Mouse (Mus musculus): Measurements from ENCODE around the gene C1qtnf9. TPM values are rescaled to one million over a fixed set of nuclear protein-coding genes. Genes with fewer than 3 reads are reported as not detected.

Gene C1qtnf9
- polyA plus RNA-seq, 1 experiment from 2014 or later = not detected

GRCm38 (mm10) chr14:60756271-60756670, 11.7 kb upstream of the C1qtnf9 start:
- H3K9ac ChIP-seq (replicated peaks; ENCODE audit: low read depth, low read length) = no peak overlapping the region
- no peaks in the 10 kb centered on the region for H3K27me3 ChIP-seq (ENCODE audit: control insufficient read depth, insufficient read depth, low read length)
- no peaks in the 10 kb centered on the region for H3K36me3 ChIP-seq (ENCODE audit: control insufficient read depth, insufficient read depth, low read length)
- no peaks in the 10 kb centered on the region for H3K9me3 ChIP-seq (ENCODE audit: control insufficient read depth, low read length)
- no peak for ATAC-seq (ENCODE audit: low read depth)
- H3K4me2 ChIP-seq (ENCODE audit: low read depth, low read length) = no peak overlapping the region
- no peak overlapping the region for H3K27ac ChIP-seq (ENCODE audit: low read depth, low read length)
- WGBS = 91% methylated on average over 15 of the region's 15 CpGs
- H3K4me3 ChIP-seq (ENCODE audit: low read depth, low read length) = no peak overlapping the region
- H3K4me1 ChIP-seq (ENCODE audit: control insufficient read depth, insufficient read depth, low read length) = no peaks in the 10 kb centered on the region

DNA sequence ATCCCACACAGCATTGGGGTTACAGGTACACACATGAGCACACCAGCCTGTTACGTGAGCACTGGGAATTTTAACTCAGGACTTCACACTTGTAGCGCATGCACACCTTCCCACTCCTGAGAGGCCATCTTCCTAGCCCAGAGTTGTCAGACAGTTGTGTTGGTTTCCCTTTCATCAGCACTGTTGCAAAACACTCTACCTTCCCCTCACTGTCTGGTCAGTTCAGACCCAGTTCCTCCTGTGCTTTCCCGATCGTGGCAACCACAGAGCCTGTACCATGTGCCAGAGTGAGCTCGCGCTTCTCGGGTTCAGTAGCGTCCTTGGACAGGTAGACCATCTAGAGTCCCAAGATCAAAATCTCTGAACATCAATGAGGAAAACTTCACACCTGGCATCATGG, 10.7 kb upstream of the C1qtnf9 start:
- H3K9ac ChIP-seq (replicated peaks; ENCODE audit: low read depth, low read length) = no peak overlapping the region
- no peaks in the 10 kb centered on the region for H3K9me3 ChIP-seq (ENCODE audit: control insufficient read depth, low read length)
- H3K27me3 ChIP-seq (ENCODE audit: control insufficient read depth, insufficient read depth, low read length) = no peaks in the 10 kb centered on the region
- no peak overlapping the region for H3K27ac ChIP-seq (ENCODE audit: low read depth, low read length)
- H3K36me3 ChIP-seq (ENCODE audit: control insufficient read depth, insufficient read depth, low read length) = no peaks in the 10 kb centered on the region
- no peak overlapping the region for H3K4me3 ChIP-seq (ENCODE audit: low read depth, low read length)
- no peak for ATAC-seq (ENCODE audit: low read depth)
- no peaks in the 10 kb centered on the region for H3K4me1 ChIP-seq (ENCODE audit: control insufficient read depth, insufficient read depth, low read length)
- no peak overlapping the region for H3K4me2 ChIP-seq (ENCODE audit: low read depth, low read length)
- 94% methylated on average over 8 of the region's 8 CpGs for WGBS

DNA sequence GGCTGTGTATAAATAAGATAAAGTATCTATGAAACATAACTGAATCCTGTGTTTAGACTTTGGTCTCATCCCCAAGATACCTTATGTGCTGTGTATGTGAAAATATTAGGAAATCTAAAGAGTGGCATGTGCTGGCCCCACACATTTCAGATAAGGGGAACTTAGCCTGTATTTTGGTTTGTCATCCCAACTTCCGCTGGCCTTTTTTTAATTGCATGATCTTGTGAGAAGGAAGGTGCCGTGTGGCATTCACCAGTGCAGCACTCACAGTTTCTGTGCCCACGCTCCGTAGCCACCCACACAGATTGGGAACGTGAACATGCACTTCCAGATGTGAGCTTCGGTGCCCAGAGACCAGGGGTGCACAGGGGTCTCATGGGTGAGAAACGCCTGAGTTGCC, 10.2 kb upstream of the C1qtnf9 start:
- Histone ChIP-seq H3K27me3 (ENCODE audit: control insufficient read depth, insufficient read depth, low read length) (no peaks in the 10 kb centered on the region), H3K4me2 (ENCODE audit: low read depth, low read length) (no peak overlapping the region), H3K4me1 (ENCODE audit: control insufficient read depth, insufficient read depth, low read length) (no peaks in the 10 kb centered on the region), H3K27ac (ENCODE audit: low read depth, low read length) (no peak overlapping the region), H3K9me3 (ENCODE audit: control insufficient read depth, low read length) (no peaks in the 10 kb centered on the region), H3K36me3 (ENCODE audit: control insufficient read depth, insufficient read depth, low read length) (no peaks in the 10 kb centered on the region), H3K9ac (replicated peaks; ENCODE audit: low read depth, low read length) (no peak overlapping the region), H3K4me3 (ENCODE audit: low read depth, low read length) (no peak overlapping the region)
- WGBS = 95% methylated on average over 7 of the region's 7 CpGs
- ATAC-seq (ENCODE audit: low read depth) = no peak

GRCm38 (mm10) chr14:60759097-60759496, 8.8 kb upstream of the C1qtnf9 start:
- no peaks in the 10 kb centered on the region for H3K27me3 ChIP-seq (ENCODE audit: control insufficient read depth, insufficient read depth, low read length)
- no peak overlapping the region for H3K4me3 ChIP-seq (ENCODE audit: low read depth, low read length)
- no peak overlapping the region for H3K4me2 ChIP-seq (ENCODE audit: low read depth, low read length)
- no peak overlapping the region for H3K27ac ChIP-seq (ENCODE audit: low read depth, low read length)
- H3K9me3 ChIP-seq (ENCODE audit: control insufficient read depth, low read length) = no peaks in the 10 kb centered on the region
- WGBS = 95% methylated on average over 8 of the region's 8 CpGs
- ATAC-seq (ENCODE audit: low read depth) = no peak
- no peaks in the 10 kb centered on the region for H3K4me1 ChIP-seq (ENCODE audit: control insufficient read depth, insufficient read depth, low read length)
- H3K36me3 ChIP-seq (ENCODE audit: control insufficient read depth, insufficient read depth, low read length) = no peaks in the 10 kb centered on the region
- H3K9ac ChIP-seq (replicated peaks; ENCODE audit: low read depth, low read length) = no peak overlapping the region

GRCm38 (mm10) chr14:60761801-60762200, 6.1 kb upstream of the C1qtnf9 start:
- H3K36me3 ChIP-seq (ENCODE audit: control insufficient read depth, insufficient read depth, low read length) = no peaks in the 10 kb centered on the region

GRCm38 (mm10) chr14:60762754-60763153, 5.2 kb upstream of the C1qtnf9 start:
- no peaks in the 10 kb centered on the region for H3K9me3 ChIP-seq (ENCODE audit: control insufficient read depth, low read length)
- H3K4me1 ChIP-seq (ENCODE audit: control insufficient read depth, insufficient read depth, low read length) = no peaks in the 10 kb centered on the region
- no peak overlapping the region for H3K4me2 ChIP-seq (ENCODE audit: low read depth, low read length)
- H3K27me3 ChIP-seq (ENCODE audit: control insufficient read depth, insufficient read depth, low read length) = no peaks in the 10 kb centered on the region
- no peaks in the 10 kb centered on the region for H3K36me3 ChIP-seq (ENCODE audit: control insufficient read depth, insufficient read depth, low read length)
- 77% methylated on average over 7 of the region's 7 CpGs for WGBS
- H3K4me3 ChIP-seq (ENCODE audit: low read depth, low read length) = no peak overlapping the region
- no peak overlapping the region for H3K27ac ChIP-seq (ENCODE audit: low read depth, low read length)
- ATAC-seq (ENCODE audit: low read depth) = no peak
- H3K9ac ChIP-seq (replicated peaks; ENCODE audit: low read depth, low read length) = no peak overlapping the region

More at GRCm38 (mm10) chr14:60761801-60762200, 6.1 kb upstream of the C1qtnf9 start:
- no peaks in the 10 kb centered on the region for H3K9me3 ChIP-seq (ENCODE audit: control insufficient read depth, low read length)
- ATAC-seq (ENCODE audit: low read depth) = no peak
- H3K27ac ChIP-seq (ENCODE audit: low read depth, low read length) = no peak overlapping the region
- no peak overlapping the region for H3K4me3 ChIP-seq (ENCODE audit: low read depth, low read length)
- no peak overlapping the region for H3K9ac ChIP-seq (replicated peaks; ENCODE audit: low read depth, low read length)
- no peak overlapping the region for H3K4me2 ChIP-seq (ENCODE audit: low read depth, low read length)
- WGBS = 67% methylated on average over 10 of the region's 10 CpGs
- no peaks in the 10 kb centered on the region for H3K27me3 ChIP-seq (ENCODE audit: control insufficient read depth, insufficient read depth, low read length)
- H3K4me1 ChIP-seq (ENCODE audit: control insufficient read depth, insufficient read depth, low read length) = no peaks in the 10 kb centered on the region

DNA sequence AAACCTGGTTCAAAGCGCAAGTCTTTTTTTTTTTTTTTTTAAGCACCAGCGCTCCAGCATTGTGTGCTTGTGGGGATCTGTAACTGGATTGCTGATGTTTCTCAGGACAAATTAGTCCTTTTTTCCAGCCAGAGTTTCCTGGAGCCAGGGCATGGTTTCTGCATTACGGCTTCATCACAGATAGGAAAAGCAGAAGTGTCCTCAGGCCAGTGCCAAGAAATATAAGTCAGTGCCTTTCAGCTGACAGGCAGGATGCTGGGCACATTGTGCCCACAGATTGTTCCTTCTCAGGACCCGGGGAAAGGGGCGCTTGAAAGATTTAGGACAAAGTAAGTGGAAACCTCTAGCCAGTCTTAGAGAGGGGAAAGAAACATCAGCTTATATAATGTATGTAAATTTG, 4.2 kb upstream of the C1qtnf9 start:
- Histone ChIP-seq H3K4me3 (ENCODE audit: low read depth, low read length) (no peak overlapping the region), H3K27me3 (ENCODE audit: control insufficient read depth, insufficient read depth, low read length) (no peaks in the 10 kb centered on the region), H3K36me3 (ENCODE audit: control insufficient read depth, insufficient read depth, low read length) (no peaks in the 10 kb centered on the region), H3K9me3 (ENCODE audit: control insufficient read depth, low read length) (no peaks in the 10 kb centered on the region), H3K27ac (ENCODE audit: low read depth, low read length) (no peak overlapping the region), H3K9ac (replicated peaks; ENCODE audit: low read depth, low read length) (no peak overlapping the region), H3K4me2 (ENCODE audit: low read depth, low read length) (no peak overlapping the region), H3K4me1 (ENCODE audit: control insufficient read depth, insufficient read depth, low read length) (no peaks in the 10 kb centered on the region)
- 79% methylated on average over 5 of the region's 5 CpGs for WGBS
- ATAC-seq (ENCODE audit: low read depth) = no peak

DNA sequence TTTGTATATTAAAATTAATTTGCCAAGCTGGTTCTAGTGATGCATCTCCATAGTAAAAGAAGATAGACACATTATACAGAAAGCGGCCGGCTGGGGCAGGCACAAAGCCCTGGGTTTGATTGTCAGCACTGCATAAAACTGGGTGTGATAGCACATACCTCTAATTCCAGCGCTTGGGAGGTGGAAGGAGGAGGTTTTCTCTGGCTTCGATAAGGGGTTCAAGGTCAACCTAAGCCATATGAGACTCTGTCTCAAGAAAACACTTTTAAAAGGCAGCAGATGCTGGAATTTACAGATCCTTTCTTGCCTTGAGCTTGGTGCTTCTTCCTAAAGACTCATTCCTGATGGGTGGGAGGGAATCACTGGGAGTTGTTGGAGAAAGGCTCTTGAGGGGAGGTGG, 3.4 kb upstream of the C1qtnf9 start:
- 88% methylated on average over 4 of the region's 4 CpGs for WGBS
- no peak for ATAC-seq (ENCODE audit: low read depth)
- Histone ChIP-seq H3K27me3 (ENCODE audit: control insufficient read depth, insufficient read depth, low read length) (no peaks in the 10 kb centered on the region), H3K4me3 (ENCODE audit: low read depth, low read length) (no peak overlapping the region), H3K9me3 (ENCODE audit: control insufficient read depth, low read length) (no peaks in the 10 kb centered on the region), H3K9ac (replicated peaks; ENCODE audit: low read depth, low read length) (no peak overlapping the region), H3K4me2 (ENCODE audit: low read depth, low read length) (no peak overlapping the region), H3K27ac (ENCODE audit: low read depth, low read length) (no peak overlapping the region), H3K36me3 (ENCODE audit: control insufficient read depth, insufficient read depth, low read length) (no peaks in the 10 kb centered on the region), H3K4me1 (ENCODE audit: control insufficient read depth, insufficient read depth, low read length) (no peaks in the 10 kb centered on the region)

GRCm38 (mm10) chr14:60765025-60765424, 2.9 kb upstream of the C1qtnf9 start:
- H3K4me2 ChIP-seq (ENCODE audit: low read depth, low read length) = no peak overlapping the region
- ATAC-seq (ENCODE audit: low read depth) = no peak
- no peaks in the 10 kb centered on the region for H3K4me1 ChIP-seq (ENCODE audit: control insufficient read depth, insufficient read depth, low read length)
- H3K27ac ChIP-seq (ENCODE audit: low read depth, low read length) = no peak overlapping the region
- WGBS = 79% methylated on average over 2 of the region's 2 CpGs
- H3K9me3 ChIP-seq (ENCODE audit: control insufficient read depth, low read length) = no peaks in the 10 kb centered on the region
- H3K36me3 ChIP-seq (ENCODE audit: control insufficient read depth, insufficient read depth, low read length) = no peaks in the 10 kb centered on the region
- H3K4me3 ChIP-seq (ENCODE audit: low read depth, low read length) = no peak overlapping the region
- H3K9ac ChIP-seq (replicated peaks; ENCODE audit: low read depth, low read length) = no peak overlapping the region
- no peaks in the 10 kb centered on the region for H3K27me3 ChIP-seq (ENCODE audit: control insufficient read depth, insufficient read depth, low read length)

DNA sequence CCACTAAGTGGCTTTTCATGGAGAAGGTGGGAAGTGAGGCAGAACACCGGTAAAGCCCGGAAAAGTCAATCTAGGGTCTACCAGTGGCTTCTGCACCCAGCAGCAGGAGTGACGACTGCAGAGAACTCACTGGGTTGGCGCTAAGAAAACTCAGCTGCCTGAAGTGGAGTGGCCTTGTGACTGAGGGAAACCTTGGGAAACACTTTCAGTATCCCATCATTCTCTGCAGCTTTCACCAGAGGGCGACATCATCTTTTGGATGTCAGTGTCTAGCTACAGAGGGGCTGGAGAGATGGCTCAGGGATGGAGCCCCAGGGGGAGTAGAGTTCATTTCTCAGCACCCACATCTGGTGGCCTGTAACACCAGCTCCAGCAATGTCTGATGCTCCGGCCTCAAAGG, 1.4 kb downstream of the C1qtnf9 start:
- Histone ChIP-seq H3K9ac (replicated peaks; ENCODE audit: low read depth, low read length) (no peak overlapping the region), H3K9me3 (ENCODE audit: control insufficient read depth, low read length) (no peaks in the 10 kb centered on the region), H3K4me3 (ENCODE audit: low read depth, low read length) (no peak overlapping the region), H3K4me1 (ENCODE audit: control insufficient read depth, insufficient read depth, low read length) (no peaks in the 10 kb centered on the region), H3K36me3 (ENCODE audit: control insufficient read depth, insufficient read depth, low read length) (no peaks in the 10 kb centered on the region), H3K27ac (ENCODE audit: low read depth, low read length) (no peak overlapping the region; the same call in 1 of the 2 replicates), H3K27me3 (ENCODE audit: control insufficient read depth, insufficient read depth, low read length) (no peaks in the 10 kb centered on the region), H3K4me2 (ENCODE audit: low read depth, low read length) (no peak overlapping the region)
- 38% methylated on average over 6 of the region's 6 CpGs for WGBS
- ATAC-seq (ENCODE audit: low read depth) = no peak
